Mouse (Mus musculus) lung, postnatal 4 days (tissue): ENCODE results near the gene Rhobtb1.
A peak's percentile ranks its signal among the peaks of the same experiment; 100 is the strongest.

Source experiments
- DNase-seq, 2 experiments: peaks; one replicate each; pipeline ENCODE4 v3.0.0; 2021

Gene Rhobtb1

DNA sequence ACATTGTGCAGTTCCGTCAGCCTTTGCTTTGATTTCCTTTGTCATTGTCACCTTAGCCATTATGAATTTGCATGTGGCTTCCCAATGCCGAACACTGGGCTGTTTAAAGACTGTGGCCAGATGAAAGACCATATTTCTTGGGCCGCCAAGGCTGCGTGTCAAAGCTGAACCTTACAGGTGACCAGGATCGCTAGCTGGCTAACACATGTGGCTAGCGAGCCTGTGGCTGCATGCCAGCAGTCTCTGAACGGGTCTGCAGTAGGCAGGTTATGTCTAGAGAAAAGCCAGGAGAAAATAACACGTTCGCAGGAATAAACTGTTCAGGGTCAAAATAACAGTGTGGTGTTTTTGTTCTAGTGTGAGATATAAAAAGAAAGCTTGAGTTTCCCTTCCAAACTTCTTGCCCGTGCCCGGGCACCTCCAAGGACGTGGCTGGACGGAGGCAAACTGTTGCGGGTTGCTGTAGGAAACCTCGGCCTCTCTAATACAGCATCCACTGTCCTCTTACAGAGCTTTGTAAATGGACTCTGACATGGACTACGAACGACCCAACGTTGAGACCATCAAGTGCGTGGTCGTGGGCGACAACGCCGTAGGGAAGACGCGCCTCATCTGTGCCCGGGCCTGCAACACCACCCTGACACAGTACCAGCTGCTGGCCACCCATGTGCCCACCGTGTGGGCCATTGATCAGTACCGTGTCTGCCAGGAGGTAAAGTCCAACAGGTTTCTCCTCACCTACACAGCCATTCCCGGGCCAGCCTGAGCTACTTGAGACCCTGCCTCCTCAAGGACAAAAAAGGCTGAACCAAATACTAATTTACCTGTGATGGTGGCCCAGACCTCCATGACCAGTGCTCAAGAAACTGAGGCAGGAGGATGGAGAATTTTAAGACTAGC lies 97.3 kb downstream of the Rhobtb1 start:
- DNase-seq = no peak

DNA sequence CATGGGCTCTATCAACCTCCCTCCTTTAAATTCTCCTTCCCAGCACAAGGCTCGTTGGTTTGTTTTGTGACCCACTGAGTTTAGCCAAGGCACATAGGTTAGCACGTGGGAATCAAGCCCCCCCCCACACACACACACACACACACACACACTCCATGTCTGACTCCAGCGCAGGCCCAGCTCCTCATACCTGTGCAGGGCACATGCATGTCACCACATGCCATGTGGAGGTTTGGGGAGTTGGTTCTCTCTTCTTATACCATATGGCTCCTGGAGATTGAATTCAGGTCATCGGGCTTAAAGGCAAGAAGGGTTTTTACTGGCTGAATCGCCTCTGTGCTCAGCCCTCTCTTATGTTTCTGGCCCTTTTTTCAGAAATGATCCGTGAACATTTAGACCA lies 100.0 kb downstream of the Rhobtb1 start:
- DNase-seq = no peak

DNA sequence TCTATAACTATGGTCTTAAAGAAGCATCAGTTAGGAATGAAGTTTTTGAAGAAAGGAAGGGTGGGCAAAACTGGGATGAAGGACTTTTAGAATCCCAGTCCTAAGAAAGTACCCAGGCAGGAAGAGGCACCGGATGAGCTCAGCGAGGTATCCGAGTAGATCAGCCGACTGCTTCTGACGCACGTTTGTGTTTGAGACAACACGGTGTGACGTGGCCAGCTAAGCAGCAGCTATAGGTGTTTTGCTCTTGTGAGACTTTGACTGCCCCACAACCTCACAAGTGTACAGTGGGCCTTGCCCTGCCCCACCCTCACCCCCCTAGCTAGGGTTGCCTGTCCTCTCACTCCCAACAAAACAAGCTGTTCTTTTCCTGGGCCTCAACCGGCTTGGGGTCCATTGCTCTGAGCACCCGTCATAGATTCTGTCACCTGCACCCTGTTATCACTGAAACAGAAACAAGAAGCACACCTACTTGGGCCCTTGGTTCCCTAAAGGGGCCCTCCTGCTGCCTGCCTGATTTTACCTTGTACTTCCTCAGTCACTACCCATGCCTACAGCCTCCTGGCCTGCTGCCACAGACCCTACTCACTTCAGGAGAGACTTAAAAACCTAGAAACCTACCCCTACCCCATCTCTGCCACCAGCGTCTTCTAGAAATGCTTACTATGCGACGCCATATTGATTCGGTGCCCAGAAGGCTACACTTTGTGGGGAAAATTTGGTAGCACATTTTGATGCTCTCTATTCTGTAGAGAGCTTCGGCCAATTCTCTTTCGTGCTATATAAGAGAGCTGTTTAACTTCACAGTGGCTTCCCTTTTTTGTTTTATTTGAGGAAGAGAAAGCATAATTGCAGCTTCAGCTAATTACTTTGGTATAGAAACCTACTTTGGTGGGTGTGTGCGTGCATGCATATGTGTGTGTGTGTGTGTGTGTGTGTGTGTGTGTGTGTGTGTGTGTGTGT lies 101.2 kb downstream of the Rhobtb1 start:
- no peak for DNase-seq

DNA sequence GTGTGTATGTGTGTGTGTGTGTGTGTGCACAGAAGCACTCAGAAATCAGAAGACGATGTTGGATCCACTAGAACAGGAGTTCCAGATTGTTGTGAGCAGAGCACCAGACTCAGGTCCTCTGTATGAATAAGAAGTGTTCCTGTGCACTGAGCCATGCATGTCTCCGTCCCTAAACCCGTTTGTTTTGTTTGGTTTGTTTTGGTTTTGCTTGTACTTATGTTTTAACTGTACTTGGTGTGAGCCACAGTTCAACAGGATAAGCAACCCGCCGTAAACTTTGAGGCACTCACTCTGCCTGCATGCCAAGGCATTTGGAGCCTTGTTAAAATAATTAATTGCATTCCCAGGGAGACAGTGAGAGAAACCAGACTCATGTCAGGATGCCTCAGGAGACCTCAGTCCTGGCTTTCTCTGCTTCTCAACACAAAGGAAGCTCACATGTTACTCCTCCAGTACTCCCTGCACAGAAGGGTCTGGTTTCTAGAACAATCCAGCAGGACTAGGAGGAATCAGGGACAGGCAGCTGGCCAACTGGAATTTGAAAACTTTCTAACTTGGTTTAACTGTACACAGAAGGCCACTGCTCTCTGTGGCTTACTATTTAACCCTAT lies 101.9 kb downstream of the Rhobtb1 start:
- peak in 1 of 2 experiments; percentile 44 for DNase-seq

DNA sequence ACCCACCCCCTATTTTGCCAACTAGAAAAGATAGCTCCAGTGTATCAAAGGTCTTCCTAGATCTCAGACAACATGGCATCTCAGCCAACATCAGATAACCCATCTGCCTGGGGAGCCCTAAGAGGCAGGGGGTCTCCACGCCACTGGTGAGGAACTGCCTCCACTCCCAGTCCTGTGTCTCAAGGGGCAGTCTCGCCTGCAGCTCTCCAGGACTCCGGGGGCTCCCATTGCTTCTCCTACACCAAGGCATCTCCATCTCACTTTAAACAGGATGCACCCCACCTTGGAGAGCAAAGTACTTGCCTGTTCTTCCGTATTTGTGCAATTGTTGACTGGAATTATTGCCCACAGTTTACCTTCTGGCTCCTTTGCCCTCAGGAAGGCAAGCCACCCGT lies 102.4 kb downstream of the Rhobtb1 start:
- no peak for DNase-seq

DNA sequence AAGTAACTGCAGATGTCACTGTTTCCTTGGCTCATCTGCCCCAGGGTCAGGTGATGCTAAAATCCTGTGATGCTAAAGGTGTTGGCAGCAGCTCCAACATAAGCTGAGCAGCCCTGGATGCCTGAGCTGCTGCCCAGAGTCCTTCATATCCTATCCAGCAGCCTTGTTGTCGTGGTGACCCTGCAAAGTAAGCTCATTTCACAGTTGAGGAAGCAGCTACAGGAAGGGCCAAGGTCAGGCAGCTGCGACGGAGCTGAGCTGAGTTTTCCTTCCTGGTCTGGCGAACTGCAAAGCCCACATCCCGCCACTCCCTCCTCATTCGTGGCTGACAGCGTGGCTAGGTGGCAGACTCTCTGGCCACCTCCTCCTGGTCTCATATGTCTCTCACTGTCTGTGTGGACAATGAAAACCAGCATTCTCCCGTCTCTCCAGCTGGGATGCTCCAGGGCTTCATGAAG lies 103.2 kb downstream of the Rhobtb1 start:
- peak; percentile 56 to 77 for DNase-seq

DNA sequence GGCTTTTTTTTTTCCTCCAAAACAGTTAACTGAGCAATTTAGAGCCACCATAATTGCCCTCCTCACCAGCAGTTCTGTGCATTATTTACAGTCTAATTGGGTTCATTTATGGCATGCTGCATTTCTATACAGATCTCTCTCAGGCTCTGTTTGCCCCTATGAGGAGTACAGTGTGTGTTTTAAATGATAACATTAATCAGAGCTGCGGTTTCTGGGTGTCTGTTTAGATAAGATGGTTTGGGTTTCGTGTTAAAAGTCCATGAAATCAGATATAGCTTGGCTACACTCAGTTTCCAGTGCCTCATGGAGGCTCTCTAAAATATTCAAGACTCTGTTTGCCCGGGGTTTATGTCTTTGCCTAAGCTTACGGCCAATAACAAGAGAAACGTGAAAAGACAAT lies 104.4 kb downstream of the Rhobtb1 start:
- no peak for DNase-seq

DNA sequence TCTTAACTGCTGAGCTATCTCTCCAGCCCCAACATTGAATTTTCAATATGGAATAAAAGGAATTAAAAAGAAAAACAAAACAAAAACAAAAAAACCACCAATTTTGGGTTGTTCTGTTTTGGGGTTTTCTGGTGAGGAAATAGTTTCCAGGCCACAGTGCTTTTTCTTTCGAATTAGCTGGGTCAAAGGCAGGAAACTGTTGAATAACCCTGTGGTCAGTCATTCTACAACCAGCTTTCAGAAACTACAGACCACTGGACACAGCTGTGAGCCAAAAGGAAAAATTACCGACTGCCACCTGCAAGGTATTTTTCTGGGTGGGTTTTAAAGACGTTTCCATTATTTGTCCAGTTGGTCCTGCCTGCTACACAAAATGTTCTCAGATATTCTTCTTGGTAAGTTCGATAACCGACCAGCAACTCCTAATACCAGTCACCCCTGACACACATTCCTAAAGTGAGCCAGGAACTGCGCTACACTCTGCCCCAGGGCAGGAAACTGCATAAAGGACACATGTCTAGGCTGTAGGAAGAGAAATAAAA lies 106.4 kb downstream of the Rhobtb1 start:
- no peak for DNase-seq

DNA sequence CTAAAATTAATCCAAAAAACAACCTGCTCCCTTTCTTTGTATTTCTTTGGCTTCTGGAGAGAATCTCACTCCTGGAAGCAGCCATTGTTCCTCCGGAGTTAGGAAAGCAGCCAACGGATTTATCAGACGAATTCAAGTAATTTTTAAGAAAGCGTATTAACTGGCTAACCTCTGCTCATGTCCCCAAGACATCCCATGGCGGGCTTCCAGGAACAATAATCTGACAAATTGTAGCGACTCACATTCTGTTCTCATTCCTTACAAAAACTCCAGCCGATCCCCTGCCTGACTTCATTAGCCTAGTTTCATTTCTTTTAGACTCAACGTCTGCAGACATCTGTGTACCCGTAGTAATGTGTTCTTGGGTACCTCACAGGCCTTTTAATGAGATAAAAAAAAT lies 107.4 kb downstream of the Rhobtb1 start:
- DNase-seq = no peak

DNA sequence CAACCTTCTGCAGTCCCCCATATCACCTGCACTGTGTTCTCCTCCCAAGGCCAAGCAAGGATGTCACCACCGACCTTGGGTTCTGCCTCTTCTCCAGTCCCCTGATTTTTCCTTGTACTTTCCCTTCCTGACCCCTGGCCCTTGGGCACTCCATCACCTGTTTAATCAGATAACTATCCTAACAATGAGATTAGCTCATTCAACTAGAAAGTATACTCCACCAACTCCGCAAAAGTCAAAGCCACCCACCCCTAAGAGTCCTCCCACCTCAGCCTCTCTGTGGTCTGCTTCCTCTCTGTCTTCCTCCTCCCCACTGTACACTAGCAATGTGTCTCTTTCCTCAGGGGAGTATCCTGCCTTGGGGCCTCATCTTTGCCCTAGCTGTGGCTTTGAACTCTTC lies 107.9 kb downstream of the Rhobtb1 start:
- DNase-seq = no peak

DNA sequence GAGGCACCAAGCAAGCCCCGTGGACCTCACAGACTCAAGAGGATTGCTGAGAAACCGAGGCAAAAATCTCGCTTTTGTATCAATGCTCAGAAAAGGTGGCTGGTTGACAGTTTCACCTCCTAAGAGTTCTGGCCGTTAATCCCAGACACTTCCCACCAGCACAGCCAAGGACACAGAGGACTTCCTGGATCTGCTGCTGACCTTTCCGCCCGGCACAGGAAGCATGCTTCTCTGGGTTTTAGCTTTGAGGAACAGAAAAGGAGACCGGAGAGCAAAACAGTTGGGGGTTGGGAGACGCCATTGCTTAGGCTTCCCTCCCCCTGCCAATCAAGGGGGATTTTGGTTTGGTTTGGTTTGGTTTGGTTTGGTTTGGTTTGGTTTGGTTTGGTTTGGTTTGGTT lies 108.7 kb downstream of the Rhobtb1 start:
- no peak for DNase-seq

DNA sequence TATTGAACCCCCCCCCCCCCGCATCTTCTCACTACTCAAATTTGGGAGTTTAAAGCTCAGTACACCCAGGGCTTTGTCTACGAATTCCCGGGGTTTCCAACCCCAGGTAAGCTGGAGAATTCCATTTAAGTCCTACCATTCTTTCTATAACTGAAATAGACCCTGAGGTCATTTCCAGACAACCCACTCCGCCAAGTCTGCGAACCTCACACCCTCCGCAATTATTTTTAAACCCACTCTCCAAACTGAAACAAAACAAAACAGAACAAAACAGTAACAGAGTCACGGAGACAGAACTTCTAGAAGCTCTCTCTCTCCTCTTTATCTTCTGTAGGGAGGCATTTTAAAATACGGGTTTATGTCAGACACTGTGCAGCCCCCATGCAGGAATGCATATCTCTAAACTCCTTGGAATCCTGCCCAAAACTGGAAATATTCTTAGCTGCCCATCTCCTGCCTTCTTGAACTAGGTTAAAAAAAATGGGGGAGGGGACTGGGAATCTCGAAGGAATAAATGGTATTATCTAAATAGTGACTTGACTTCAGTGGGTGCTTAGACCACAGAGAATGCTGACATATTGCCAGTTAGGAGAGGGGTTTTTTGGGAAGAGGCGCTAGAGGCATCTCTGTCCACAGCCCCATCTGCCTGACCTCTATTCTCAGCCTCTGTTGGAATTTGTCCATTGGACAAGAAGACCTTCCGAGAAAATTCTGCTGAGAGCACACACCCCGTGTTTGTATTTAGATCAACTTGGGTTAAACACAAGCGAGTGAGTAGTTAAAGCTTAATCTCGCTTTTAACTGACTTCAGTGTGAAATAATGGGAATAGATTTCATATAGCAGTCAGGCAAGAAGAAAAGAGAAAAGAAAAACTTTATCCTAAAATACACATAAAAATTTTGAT lies 111.9 kb downstream of the Rhobtb1 start:
- no peak for DNase-seq

DNA sequence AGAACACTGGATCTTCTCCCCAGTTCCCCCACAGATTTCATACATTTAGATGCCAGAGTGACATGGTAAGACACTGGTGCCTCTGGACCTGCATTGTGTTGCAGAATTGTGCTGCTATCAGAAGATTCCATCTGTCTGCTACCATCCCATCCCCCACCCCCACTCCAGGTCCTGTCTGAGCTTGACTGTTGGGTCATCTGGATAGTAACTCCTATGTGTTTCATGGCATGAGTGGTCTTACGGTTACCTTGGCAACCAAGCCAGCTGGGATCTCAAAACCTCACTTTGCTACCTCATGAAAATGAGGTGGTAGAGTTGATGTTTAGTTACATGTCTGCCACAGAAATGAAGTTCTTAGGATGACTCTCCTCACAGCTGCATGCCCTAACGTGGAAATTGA lies 112.7 kb downstream of the Rhobtb1 start:
- DNase-seq = no peak

DNA sequence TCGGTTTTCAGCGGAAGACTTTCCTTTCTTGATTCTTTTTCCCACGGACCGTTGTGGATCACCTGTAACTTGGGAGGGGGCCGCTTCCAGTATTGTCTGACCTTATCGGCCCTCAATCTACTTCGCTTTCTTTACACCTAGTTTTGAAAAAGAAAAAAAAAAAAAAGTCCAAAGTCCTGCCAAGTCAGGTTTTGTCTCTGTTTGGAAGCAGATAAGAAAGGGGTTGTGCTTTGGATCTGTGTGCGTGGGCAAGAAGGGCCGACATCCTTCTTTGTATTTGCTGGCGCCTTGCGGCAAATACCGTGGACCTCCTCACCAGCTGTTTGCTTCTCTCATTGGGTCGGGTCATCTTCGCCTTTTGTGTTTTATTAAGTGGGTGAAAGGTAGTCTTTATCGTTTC lies 114.2 kb downstream of the Rhobtb1 start:
- DNase-seq = no peak

DNA sequence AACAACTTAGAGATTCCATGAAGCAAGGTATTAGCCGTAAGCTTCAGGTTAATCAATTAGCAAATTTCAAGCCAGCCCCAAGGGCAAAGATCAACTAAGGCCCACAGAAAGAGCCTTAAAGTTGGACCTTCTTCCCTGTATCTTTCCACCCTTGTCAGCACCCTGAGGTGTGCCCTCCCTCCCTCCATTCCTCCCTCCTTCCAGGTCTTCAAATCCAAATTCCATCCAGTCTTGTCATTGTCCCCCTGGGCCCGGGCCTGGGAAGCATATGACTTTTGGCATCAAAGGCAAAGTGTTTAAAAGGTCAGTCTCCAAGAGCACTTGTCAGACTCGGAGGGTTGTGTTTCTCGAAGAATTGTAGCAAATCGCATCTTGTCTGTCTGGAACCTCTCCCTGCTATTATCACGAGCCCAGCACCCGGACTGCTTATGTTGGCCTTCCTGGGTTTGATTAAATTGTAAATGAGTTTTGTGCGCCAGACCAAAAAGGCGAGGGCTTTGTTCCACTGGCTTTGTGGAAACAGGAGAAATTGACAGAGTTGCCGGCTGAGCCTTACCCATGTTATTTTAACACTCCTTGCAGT lies 116.9 kb downstream of the Rhobtb1 start:
- no peak for DNase-seq

DNA sequence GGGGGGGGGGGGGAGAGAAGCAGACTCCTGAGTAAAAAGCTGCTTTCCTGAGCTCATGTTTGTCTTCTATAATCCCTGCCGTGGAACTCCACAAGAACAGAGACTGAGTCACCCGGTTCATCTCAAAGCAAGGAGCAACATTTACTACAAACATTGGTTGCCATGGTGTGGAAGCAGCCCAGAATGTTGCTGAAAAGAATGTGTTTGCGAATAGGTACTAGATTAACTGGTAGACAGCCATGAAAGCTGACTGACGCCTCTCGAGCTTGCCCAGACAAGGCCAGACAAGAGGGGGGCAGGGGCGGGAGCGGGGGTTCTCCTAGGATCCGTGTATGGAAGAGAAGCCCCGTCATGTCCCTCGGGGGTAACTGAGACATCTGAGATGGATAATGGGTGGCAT lies 120.2 kb downstream of the Rhobtb1 start:
- DNase-seq = no peak

DNA sequence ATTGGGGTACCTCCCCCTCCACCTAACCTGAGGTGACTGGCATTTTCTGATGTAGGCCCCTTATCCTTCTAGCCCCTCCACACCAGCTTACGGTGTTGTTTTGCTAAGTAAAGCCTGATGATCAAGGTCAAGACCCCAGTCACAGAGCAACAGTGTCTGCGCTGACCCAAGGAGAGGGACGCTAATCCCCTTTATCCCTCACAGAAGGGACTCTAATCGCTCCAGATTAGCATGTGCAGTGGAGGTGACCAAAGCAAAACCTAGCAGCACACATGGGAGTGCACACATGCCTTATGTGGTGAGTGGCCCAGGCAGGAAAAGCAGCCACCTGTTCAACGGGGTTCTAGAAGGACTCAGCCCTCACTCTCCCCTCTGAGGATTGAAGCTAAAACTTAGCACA lies 123.0 kb downstream of the Rhobtb1 start:
- no peak for DNase-seq

DNA sequence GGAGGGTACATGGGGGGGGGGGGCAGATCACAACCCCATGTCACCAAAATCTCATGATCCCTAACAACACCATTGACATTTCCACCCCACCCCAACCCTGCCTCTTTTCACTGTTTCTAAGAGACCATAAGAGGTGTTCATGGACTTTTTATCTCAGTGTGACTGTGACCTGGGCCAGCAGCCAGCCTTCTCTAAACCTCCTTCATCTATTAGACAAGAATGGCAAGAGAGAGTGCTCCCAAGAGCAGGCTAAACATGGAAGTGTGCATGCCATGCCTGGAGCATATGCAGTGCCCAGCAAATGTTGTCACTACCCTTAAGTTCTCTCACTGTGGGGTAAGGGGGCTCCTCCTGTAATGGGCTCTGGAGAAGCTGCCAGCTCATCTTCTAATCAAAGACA lies 123.5 kb downstream of the Rhobtb1 start:
- peak; percentile 16 to 43 for DNase-seq

DNA sequence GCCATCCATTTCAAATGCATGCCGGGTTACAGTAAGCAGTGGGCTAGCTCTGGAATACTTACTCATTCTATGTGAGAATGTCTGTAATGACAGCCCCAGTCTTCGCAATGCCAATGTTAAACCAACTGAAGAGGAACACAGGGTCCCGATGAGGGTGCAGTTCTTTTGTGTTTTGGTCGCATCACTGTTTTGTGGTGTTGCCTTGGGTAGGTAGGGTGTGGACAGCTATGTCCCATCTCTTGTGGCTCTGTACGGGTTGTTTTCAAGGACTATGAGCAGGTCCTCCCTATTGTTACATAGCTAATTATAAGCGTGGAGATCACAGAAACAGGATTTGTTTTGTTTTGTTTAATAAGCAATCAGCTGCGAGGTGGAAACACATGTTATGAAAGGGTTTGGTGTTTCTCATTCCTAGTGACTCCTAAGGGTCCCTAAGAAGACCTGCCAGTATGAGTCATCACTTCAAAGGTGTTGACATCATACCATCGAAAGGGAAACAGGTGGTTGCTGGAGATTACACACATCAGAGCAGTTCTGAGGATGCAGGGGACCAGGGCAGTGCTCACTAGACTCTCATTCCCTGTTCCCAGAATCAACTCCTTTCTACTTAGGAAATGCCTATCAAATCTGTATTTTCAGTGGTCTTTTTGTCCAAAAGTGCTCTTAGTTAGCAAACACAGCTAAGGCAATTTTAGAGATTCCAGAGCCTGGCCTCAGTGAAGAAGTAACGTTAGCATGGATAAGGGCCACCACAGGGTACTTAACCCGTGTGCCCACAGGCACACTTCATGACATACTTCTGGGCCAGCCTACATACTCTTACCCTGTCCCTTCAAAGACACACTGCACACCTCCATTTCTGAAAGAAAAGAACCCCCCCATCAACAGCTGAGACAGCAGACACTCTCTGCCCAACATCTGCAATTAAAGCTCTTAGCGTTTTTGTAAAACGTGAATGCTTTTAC lies 124.9 kb downstream of the Rhobtb1 start:
- DNase-seq = no peak

DNA sequence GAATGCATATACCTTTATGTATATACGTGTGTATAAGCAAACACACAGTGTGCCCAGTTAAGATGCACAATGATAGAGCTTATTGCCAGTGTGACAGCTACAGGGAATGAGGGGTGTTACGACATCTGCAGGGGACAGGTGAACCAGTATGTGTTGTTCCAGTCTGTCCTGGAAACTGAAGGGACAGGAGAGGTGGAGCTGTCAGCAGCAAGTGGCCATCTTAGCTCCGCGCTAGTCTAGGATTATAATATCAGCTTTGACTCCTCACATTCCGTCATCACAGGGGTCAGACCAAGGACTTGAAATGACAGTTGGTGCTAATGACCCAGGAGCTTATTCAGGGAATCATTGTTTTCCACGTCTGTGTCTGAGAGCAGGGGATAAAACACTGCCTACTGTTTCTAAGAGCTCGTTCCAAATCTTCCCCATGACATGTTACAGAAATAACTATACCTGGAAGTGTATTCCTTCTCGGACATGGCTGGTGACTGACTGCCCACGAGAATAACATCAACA lies 125.7 kb downstream of the Rhobtb1 start:
- DNase-seq = no peak
